Mouse (Mus musculus) C2C12 (cell line): Measurements from ENCODE around the gene Arid5b.

ENCODE experiments used
- CEBPB ChIP-seq: IDR thresholded peaks from one replicate; pipeline ENCODE4 v1.6.1; 2011; ENCODE audit warnings: low read depth, mild to moderate bottlenecking, control low read depth, moderate library complexity
- CTCF ChIP-seq: IDR thresholded peaks from one replicate; pipeline ENCODE4 v1.5.1; 2011; ENCODE audit not compliant: control insufficient read depth, insufficient read depth, insufficient read length
- FOSL1 ChIP-seq: IDR thresholded peaks from one replicate; pipeline ENCODE4 v1.8.0; 2011; ENCODE audit warnings: mild to moderate bottlenecking, low read length; ENCODE audit not compliant: poor library complexity, insufficient read depth, severe bottlenecking
- MAX ChIP-seq: IDR thresholded peaks from one replicate; pipeline ENCODE4 v1.6.1; 2011; ENCODE audit warnings: mild to moderate bottlenecking, control low read depth
- MYOD1 ChIP-seq: IDR thresholded peaks from one replicate; pipeline ENCODE4 v1.6.1; 2011; ENCODE audit warnings: low read depth; ENCODE audit not compliant: control insufficient read depth, insufficient read length
- USF1 ChIP-seq: IDR thresholded peaks from one replicate; pipeline ENCODE4 v1.6.1; 2011; ENCODE audit warnings: low read depth, mild to moderate bottlenecking, control low read depth, moderate library complexity

- TF ChIP-seq CTCF (no peak), USF1 (no peak), FOSL1 (no peak), MYOD1 (no peak), CEBPB (peak; percentile 53), MAX (no peak)
Measured at GRCm38 (mm10) chr10:68156159-68156558, 122.4 kb downstream of the Arid5b start.
